Mouse (Mus musculus) G1E (cell line): ENCODE measurements around the gene Pcdh15. TPM values are rescaled to one million over a fixed set of nuclear protein-coding genes. Genes with fewer than 3 reads are reported as not detected.

Source experiments
- ATAC-seq: 2 replicates; pipeline ENCODE4 v1.8.0; 2016; ENCODE audit warnings: mild to moderate bottlenecking; ENCODE audit not compliant: insufficient number of reproducible peaks, poor library complexity, low FRiP score, severe bottlenecking; ENCODE audit errors: extremely low read depth
- DNase-seq: peaks from one replicate; pipeline ENCODE4 v3.0.0; 2012; ENCODE audit warnings: low spot score
- H3K27me3 ChIP-seq: 2 replicates; pipeline ENCODE4 v1.6.1; 2012; ENCODE audit warnings: mild to moderate bottlenecking, low read length, inconsistent platforms; ENCODE audit not compliant: insufficient read depth
- H3K36me3 ChIP-seq: replicated peaks from 2 replicates; pipeline ENCODE3; 2012; ENCODE audit warnings: mild to moderate bottlenecking, inconsistent platforms
- H3K4me1 ChIP-seq: 2 replicates; pipeline ENCODE4 v1.6.1; 2012; ENCODE audit warnings: low read depth, low read length, inconsistent platforms, mixed read lengths; ENCODE audit not compliant: insufficient read depth
- H3K4me3 ChIP-seq: 2 replicates; pipeline ENCODE4 v1.5.1; 2012; ENCODE audit warnings: low read depth, mild to moderate bottlenecking, inconsistent platforms, low read length, moderate library complexity, mixed read lengths
- H3K9me3 ChIP-seq: replicated peaks from 2 replicates; pipeline ENCODE4 v1.6.1; 2012; ENCODE audit warnings: inconsistent platforms
- CTCF ChIP-seq: IDR thresholded peaks from 2 replicates; pipeline ENCODE4 v1.5.1; 2012; ENCODE audit warnings: low read depth, low read length, inconsistent platforms, mixed read lengths
- GATA1 ChIP-seq: IDR thresholded peaks from 2 replicates; pipeline ENCODE4 v1.6.1; 2012; ENCODE audit warnings: borderline replicate concordance, low read length, inconsistent platforms, mixed read lengths
- GATA2 ChIP-seq: IDR thresholded peaks from 2 replicates; pipeline ENCODE4 v1.6.1; 2012; ENCODE audit warnings: low read depth, low read length, inconsistent platforms, borderline replicate concordance
- POLR2AphosphoS5 ChIP-seq: IDR thresholded peaks from 2 replicates; pipeline ENCODE4 v1.6.1; 2012; ENCODE audit warnings: low read depth, low read length, inconsistent platforms; ENCODE audit not compliant: insufficient replicate concordance
- TAL1 ChIP-seq: conservative IDR thresholded peaks from 2 replicates; pipeline ENCODE4 v1.6.1; 2012; ENCODE audit warnings: low read depth, low read length, inconsistent platforms, mixed read lengths
- polyA plus RNA-seq: library from polyadenylated mRNA; stranded (reverse); fragments of >175 nt; gene quantifications from 2 replicates; pipeline ENCODE4 v1.2.3, GENCODE M21; 2012
- total RNA-seq, 2 experiments: library from RNA; stranded (forward) in 1 of 2; stranded (reverse) in 1 of 2; fragments of 200-1000 nt in 1 of 2; fragments of >200 nt in 1 of 2; fragmentation: Nextera tagmentation in 1 of 2; gene quantifications; 2 replicates each; pipeline ENCODE4 v1.2.3; 2014 to 2017

Gene Pcdh15
- total and polyA plus RNA-seq, 3 experiments, result 0.38 TPM; not detected in 2

DNA sequence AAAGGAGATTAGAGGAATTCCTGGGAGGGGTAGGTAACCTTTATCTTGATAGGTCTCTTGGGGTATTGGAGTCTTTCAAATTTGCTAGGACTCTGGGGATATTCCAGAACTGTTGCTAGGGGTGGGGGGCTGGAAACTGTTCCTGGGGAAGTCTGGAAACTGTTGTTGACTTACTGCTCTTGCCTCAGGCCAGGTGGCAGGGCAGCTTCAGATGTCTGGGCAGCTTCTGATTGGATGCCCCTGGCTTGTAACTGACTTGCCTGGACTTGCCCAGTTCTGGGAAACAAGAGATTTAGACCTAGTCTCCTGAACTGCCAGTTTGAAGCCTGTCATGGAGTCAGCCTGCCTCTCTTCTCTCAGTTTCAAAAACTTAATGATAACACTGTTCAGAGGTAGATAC is 1414.6 kb downstream of the Pcdh15 start:
- no peak overlapping the region for H3K4me3 ChIP-seq
- DNase-seq (no peak), ATAC-seq (no peak)
- no peak for TF ChIP-seq TAL1
- no peak for TF ChIP-seq GATA1
- no peak for TF ChIP-seq GATA2
- TF ChIP-seq POLR2AphosphoS5, result no peak
- no peak for TF ChIP-seq CTCF
- no peaks in the 10 kb centered on the region for H3K4me1 ChIP-seq
- no peaks in the 10 kb centered on the region for H3K36me3 ChIP-seq
- no peaks in the 10 kb centered on the region for H3K9me3 ChIP-seq
- no peaks in the 10 kb centered on the region for H3K27me3 ChIP-seq

DNA sequence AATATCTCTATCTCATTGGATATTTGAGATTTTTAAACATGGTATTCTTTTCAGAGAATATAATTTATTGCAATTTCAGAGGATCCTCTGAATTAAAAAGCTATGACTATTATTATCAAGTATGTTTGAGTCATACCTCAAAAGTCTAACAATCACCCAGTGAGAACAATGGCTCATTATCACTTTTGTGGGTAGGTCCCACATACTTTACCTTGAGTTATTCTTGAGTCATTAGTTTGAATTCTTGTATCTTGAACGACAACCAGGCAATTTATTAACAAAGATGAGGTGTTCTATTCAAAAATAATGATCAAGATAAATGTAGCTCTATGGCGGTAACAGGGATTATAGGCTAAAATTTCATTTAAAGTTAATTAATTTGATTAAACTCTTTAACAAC is 1439.2 kb downstream of the Pcdh15 start:
- no peak for TF ChIP-seq POLR2AphosphoS5
- no peak for TF ChIP-seq TAL1
- no peak for TF ChIP-seq GATA2
- no peak for TF ChIP-seq GATA1
- no peak for TF ChIP-seq CTCF
- ATAC-seq, result no peak
- no peaks in the 10 kb centered on the region for H3K27me3 ChIP-seq
- no peaks in the 10 kb centered on the region for H3K36me3 ChIP-seq
- H3K9me3 ChIP-seq, result no peaks in the 10 kb centered on the region
- H3K4me3 ChIP-seq, result no peak overlapping the region
- no peak for DNase-seq
- H3K4me1 ChIP-seq, result no peaks in the 10 kb centered on the region

DNA sequence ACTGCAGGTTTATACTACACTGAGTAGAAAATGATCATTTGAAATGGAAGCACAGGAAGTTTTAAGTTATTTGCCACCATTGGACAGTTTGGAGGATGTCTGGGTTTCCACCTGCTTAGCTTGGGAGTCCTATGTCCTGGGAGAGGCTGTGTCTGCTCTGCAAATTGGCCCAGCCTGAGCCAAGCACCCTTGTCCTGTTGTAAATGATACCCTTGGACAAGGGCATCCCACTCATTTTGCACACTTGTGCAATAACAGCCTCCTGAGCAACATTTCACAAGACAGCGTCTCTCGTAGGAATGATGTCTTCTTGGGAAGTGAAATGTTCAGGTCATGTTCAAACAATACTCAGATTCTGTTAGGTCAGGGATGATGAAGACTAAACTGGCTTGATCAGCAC is 1456.2 kb downstream of the Pcdh15 start:
- no peak for TF ChIP-seq GATA2
- TF ChIP-seq CTCF, result no peak
- no peak for TF ChIP-seq GATA1
- TF ChIP-seq POLR2AphosphoS5, result no peak
- TF ChIP-seq TAL1, result no peak
- ATAC-seq (no peak), DNase-seq (no peak)
- H3K9me3 ChIP-seq, result peaks cover 12% of the 10 kb centered on the region
- no peaks in the 10 kb centered on the region for H3K36me3 ChIP-seq
- no peaks in the 10 kb centered on the region for H3K27me3 ChIP-seq
- H3K4me1 ChIP-seq, result no peaks in the 10 kb centered on the region
- no peak overlapping the region for H3K4me3 ChIP-seq

DNA sequence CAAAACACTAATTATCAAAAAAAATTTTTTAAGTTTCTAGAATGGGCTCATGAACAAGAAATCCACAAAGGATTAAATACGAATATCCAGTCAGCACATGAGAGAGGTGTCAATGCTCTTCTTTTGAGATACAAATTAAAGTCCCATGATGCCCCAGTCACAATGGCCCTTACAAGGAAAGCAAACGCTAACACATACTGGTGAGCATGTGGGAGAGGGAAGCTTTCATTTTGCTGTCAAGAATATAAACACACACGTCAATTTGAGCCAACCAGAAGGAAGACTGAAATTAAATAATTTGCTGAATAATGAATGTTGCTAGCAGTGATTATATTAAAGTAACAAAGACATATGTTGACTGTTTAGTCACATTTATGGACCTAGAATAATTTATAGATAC is 1470.5 kb downstream of the Pcdh15 start:
- no peaks in the 10 kb centered on the region for H3K4me1 ChIP-seq
- no peak for TF ChIP-seq CTCF
- TF ChIP-seq GATA1, result no peak
- TF ChIP-seq GATA2, result no peak
- TF ChIP-seq TAL1, result no peak
- TF ChIP-seq POLR2AphosphoS5, result no peak
- H3K36me3 ChIP-seq, result no peaks in the 10 kb centered on the region
- ATAC-seq (no peak), DNase-seq (no peak)
- H3K27me3 ChIP-seq, result no peaks in the 10 kb centered on the region
- no peak overlapping the region for H3K4me3 ChIP-seq
- peaks cover 12% of the 10 kb centered on the region for H3K9me3 ChIP-seq

DNA sequence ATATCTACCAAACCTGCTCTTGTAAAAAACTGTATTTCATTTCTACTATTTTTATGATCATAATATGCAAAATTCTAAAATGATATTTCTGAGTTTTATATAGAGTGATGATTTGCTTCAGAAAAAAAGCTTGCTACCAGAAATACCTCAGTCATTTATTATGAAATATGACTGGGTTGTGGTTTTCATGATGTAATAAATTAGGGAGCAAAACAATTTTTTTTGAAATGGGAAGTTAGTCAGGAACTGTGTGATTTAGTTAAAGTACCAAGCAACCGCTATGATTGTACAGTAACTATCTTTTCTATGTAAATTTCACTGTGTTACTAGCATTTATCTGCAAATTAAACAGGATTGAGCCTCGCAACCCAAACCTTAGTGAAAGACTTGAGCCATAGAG is 1480.8 kb downstream of the Pcdh15 start:
- Histone ChIP-seq H3K4me3 (no peak overlapping the region), H3K27me3 (no peaks in the 10 kb centered on the region), H3K9me3 (peaks cover 18% of the 10 kb centered on the region), H3K4me1 (no peaks in the 10 kb centered on the region), H3K36me3 (no peaks in the 10 kb centered on the region)
- ATAC-seq (no peak), DNase-seq (no peak)
- no peak for TF ChIP-seq GATA2
- TF ChIP-seq CTCF, result no peak
- no peak for TF ChIP-seq TAL1
- TF ChIP-seq GATA1, result no peak
- TF ChIP-seq POLR2AphosphoS5, result no peak

DNA sequence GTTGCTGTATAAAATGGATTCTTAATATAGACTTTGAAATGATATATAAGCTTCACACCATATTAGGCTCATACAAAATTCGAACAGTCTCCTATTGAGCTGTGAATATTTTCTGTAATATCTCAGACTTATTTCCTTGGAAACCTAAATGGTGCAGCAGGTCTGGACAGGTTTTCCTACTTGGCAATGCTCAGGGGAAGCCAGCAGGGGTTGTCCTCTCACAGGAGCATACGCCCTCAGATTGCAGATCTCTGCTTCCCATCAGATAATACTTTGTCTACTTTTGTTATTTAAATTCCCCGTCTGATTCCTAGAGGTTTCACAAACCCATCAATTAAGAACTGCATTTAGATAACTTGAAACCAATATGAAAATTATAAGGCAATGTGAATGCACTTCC is 1492.7 kb downstream of the Pcdh15 start:
- Histone ChIP-seq H3K36me3 (no peaks in the 10 kb centered on the region), H3K4me3 (no peak overlapping the region), H3K4me1 (no peaks in the 10 kb centered on the region), H3K27me3 (no peaks in the 10 kb centered on the region), H3K9me3 (peaks cover 1% of the 10 kb centered on the region; the same call in 1 of the 2 replicates)
- DNase-seq (no peak), ATAC-seq (no peak)
- TF ChIP-seq CTCF, result no peak
- no peak for TF ChIP-seq GATA1
- TF ChIP-seq TAL1, result no peak
- no peak for TF ChIP-seq GATA2
- no peak for TF ChIP-seq POLR2AphosphoS5

DNA sequence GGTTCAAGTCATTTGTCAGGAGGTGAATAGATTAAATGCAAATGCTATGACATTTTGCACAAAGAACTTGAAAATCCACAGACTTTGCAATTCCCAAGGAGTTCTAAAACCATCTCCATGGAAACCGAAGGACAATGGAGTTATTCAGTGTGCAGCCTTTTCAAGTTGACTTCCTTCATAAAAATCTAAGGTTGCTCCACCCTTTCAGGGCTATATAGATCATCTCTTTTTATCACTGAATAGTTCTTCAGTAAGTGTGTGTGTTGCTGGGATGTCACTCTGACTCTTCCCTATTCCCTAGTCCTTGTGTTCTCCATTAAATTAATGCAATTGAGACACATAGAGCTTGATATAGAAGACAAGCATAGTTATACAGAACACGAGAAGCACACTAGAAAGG is 1508.5 kb downstream of the Pcdh15 start:
- TF ChIP-seq CTCF (no peak), GATA2 (no peak), TAL1 (no peak), POLR2AphosphoS5 (no peak), GATA1 (no peak)
- ATAC-seq, result no peak

More for the DNA sequence above, 1508.5 kb downstream of the Pcdh15 start:
- no peaks in the 10 kb centered on the region for H3K4me1 ChIP-seq
- H3K4me3 ChIP-seq, result no peak overlapping the region
- H3K9me3 ChIP-seq, result peaks cover 2% of the 10 kb centered on the region; the same call in 1 of the 2 replicates
- no peaks in the 10 kb centered on the region for H3K27me3 ChIP-seq
- no peaks in the 10 kb centered on the region for H3K36me3 ChIP-seq
- DNase-seq, result no peak
